Comparison of ENCODE assay signal across 8 mouse cellular contexts in genomic region chr17:57249186-57250181, GRCm38 (mm10). TPM values are rescaled to one million over a fixed set of nuclear protein-coding genes. Genes with fewer than 3 reads are reported as not detected.
DNase-seq lines count a peak whose midpoint lies in the region; ATAC-seq and TF ChIP-seq lines count a peak whose summit lies in the region.

TSS of gene Trip10 (plus strand) at chr17:57249455.

- H3K27ac ChIP-seq in cortical plate, adult 2 months (ENCODE audit: insufficient read depth, low read length): peak within 1 kb of the TSS; percentile 32
- H3K27ac ChIP-seq in left cerebral cortex, adult 2 months: peak within 1 kb of the TSS; percentile 78
- H3K27ac ChIP-seq in macrophage: peak within 1 kb of the TSS; percentile 72

- intact Hi-C loops in left cerebral cortex, adult 2 months (cut with DNase I): loop anchor here (10.0 kb wide), 1 partner anchor 255 kb away; the partner anchor contains the start of genes Alkbh7 and Clpp

- H3K4me3 ChIP-seq in cortical plate, adult 2 months (ENCODE audit: insufficient read depth, low read length): peak within 1 kb of the TSS; percentile 48
- H3K4me3 ChIP-seq in left cerebral cortex, adult 2 months: peak within 1 kb of the TSS; percentile 58
- H3K4me3 ChIP-seq in macrophage (ENCODE audit: inconsistent target): peak within 1 kb of the TSS; percentile 89

- peak; percentile 99 for DNase-seq in gastrocnemius, postnatal 10 days
- DNase-seq in hindlimb bud, embryonic 11.5 days (ENCODE audit: extremely low spot score, low read depth, low spot score): peak; percentile 62
- DNase-seq in left cerebral cortex, adult 2 months (ENCODE audit: extremely low spot score in 1 of 2, low spot score in 2 of 2): peak; percentile 84 to 86
- DNase-seq in retina, postnatal 7 days (ENCODE audit: low read depth, low spot score): peak; percentile 90
- DNase-seq in urinary bladder, adult 18-20 months (ENCODE audit: low spot score in 2 of 2): peak; percentile 95 to 100

- WGBS in macrophage (ENCODE audit: missing documents): under 1% methylated on average over 47 of the region's 52 CpGs

- no peak for TF ChIP-seq POLR2A in cortical plate, adult 2 months (IDR thresholded peaks at IDR 0.05; ENCODE audit: extremely low read depth, insufficient read depth, low read length)

- peaks cover 2% of the 10 kb centered on the region; the same call in 1 of the 2 replicates for H3K4me1 ChIP-seq in cortical plate, adult 2 months (ENCODE audit: control insufficient read depth, insufficient read depth, low read length)

- H3K36me3 ChIP-seq in macrophage (ENCODE audit: inconsistent target): peaks cover 25% of the 10 kb centered on the region

- TF ChIP-seq CTCF in cortical plate, adult 2 months (IDR thresholded peaks at IDR 0.05; ENCODE audit: extremely low read depth, insufficient read depth, low read length): no peak
- peak; percentile 10 for TF ChIP-seq CTCF in left cerebral cortex, adult 2 months (IDR thresholded peaks at IDR 0.05)

- ATAC-seq in activated CD4-positive, CD25-positive, alpha-beta regulatory T cell, adult 4 months: peak; percentile 22

- peaks cover 7% of the 10 kb centered on the region; the same call in 1 of the 2 replicates for H3K79me2 ChIP-seq in macrophage (ENCODE audit: inconsistent target)

RNA-seq across cellular contexts. Expression of gene Trip10, which starts in this region (rescaled TPM):
- polyA plus RNA-seq in activated CD4-positive, CD25-positive, alpha-beta regulatory T cell, adult 4 months (2017; shearing (Covaris generic)): 1 to 10 TPM; 1.7 to 2.5 TPM
- 10.1 and 11.2 TPM in 2 replicates for polyA plus RNA-seq in cortical plate, adult 2 months (2012; rRNA removed)
- 10 to 100 TPM; 69.1 to 74.4 TPM for total RNA-seq in gastrocnemius, postnatal 10 days (2021)
- 10 to 100 TPM in 1 of 2 experiments, 1 to 10 TPM in 1; 9.9 to 10.5 TPM for total RNA-seq in left cerebral cortex, adult 2 months (2021)
- 100 to 1,000 TPM in 5 of 26 experiments, 10 to 100 TPM in 21; 14.3 to 357 (median 42.1) TPM for total RNA-seq in macrophage (2018; cell fraction: chromatin; rRNA removed)
- 10 to 100 TPM in 17 of 26 experiments, 1 to 10 TPM in 9; 5.2 to 56.0 (median 15.0) TPM for total RNA-seq in macrophage (2018; cell fraction: cytosol; rRNA removed)
- 100 to 1,000 TPM in 3 of 26 experiments, 10 to 100 TPM in 19, 1 to 10 TPM in 4; 8.2 to 261 (median 20.5) TPM for total RNA-seq in macrophage (2018; cell fraction: nucleus; rRNA removed)
- polyA plus RNA-seq in macrophage (2018): 16.5 to 20.2 TPM (median 17.0 TPM) in 3 replicates

Comparison
In these comparisons a context has a peak if more than half of its experiments do, and no peak if none do; other contexts are left out.
1. Peak in every context shown above with its lines: DNase-seq, ATAC-seq, H3K4me3 ChIP-seq and H3K27ac ChIP-seq.
2. RNA of gene Trip10 (total RNA-seq): 69.1 to 74.4 TPM in gastrocnemius, postnatal 10 days; 9.9 to 10.5 TPM in left cerebral cortex, adult 2 months; every median in the first group is over 4 times any median in the second.